Mouse (Mus musculus): Measurements from ENCODE around the gene Rnf145. TPM values are rescaled to one million over a fixed set of nuclear protein-coding genes. Genes with fewer than 3 reads are reported as not detected.

Rnf145 gene
- polyA plus RNA-seq, 1 experiment from 2014 or later, result 85.4 TPM

- Histone ChIP-seq H3K27me3 (replicated peaks; ENCODE audit: control insufficient read depth, insufficient read depth, low read length) (no peaks in the 10 kb centered on the region), H3K4me1 (ENCODE audit: control insufficient read depth, insufficient read depth, low read length) (no peaks in the 10 kb centered on the region), H3K36me3 (ENCODE audit: control insufficient read depth, insufficient read depth, low read length) (peaks cover 6% of the 10 kb centered on the region; the same call in 1 of the 2 replicates), H3K9me3 (ENCODE audit: control insufficient read depth, low read length) (0 out of 2 replicates have a peak, but pooled peaks cover 5% of the 10 kb centered on the region), H3K9ac (ENCODE audit: low read depth, low read length) (no peak overlapping the region), H3K4me2 (ENCODE audit: low read depth, low read length) (no peak overlapping the region), H3K27ac (replicated peaks; ENCODE audit: low read depth, low read length) (no peak overlapping the region), H3K4me3 (ENCODE audit: low read depth, low read length) (no peak overlapping the region)
- no peak for ATAC-seq (ENCODE audit: low read depth)
- WGBS, result 94% methylated on average over 8 of the region's 8 CpGs
- no peak for DNase-seq (ENCODE audit: low spot score)
Measured at GRCm38 (mm10) chr11:44574391-44574790, 55.6 kb downstream of the Rnf145 start.

DNA sequence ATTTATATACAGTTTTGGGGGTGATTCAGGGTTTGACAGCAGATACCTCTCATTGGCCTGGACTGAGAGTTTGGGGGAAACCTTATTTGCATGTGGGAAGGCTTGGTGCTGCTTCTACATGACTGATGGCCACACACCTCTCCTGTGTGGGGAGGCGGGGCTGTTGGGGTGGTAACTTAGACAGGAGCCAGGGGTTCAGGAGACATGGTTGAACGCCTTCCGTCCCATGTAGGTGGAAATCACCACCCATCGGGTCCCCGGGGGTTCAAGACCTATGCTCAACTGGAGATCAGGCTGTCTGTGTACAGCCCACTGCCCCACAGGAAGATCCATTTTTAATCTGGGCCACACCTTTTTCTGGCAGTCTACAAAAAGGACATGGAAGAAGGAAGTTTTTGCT, 56.1 kb downstream of the Rnf145 start:
- Histone ChIP-seq H3K36me3 (ENCODE audit: control insufficient read depth, insufficient read depth, low read length) (peaks cover 2% of the 10 kb centered on the region; the same call in 1 of the 2 replicates), H3K9me3 (ENCODE audit: control insufficient read depth, low read length) (0 out of 2 replicates have a peak, but pooled peaks cover under 1% of the 10 kb centered on the region), H3K27me3 (replicated peaks; ENCODE audit: control insufficient read depth, insufficient read depth, low read length) (no peaks in the 10 kb centered on the region), H3K4me2 (ENCODE audit: low read depth, low read length) (no peak overlapping the region), H3K4me1 (ENCODE audit: control insufficient read depth, insufficient read depth, low read length) (no peaks in the 10 kb centered on the region), H3K27ac (replicated peaks; ENCODE audit: low read depth, low read length) (no peak overlapping the region), H3K9ac (ENCODE audit: low read depth, low read length) (no peak overlapping the region), H3K4me3 (ENCODE audit: low read depth, low read length) (no peak overlapping the region)
- no peak for ATAC-seq (ENCODE audit: low read depth)
- no peak for DNase-seq (ENCODE audit: low spot score)
- WGBS, result 97% methylated on average over 5 of the region's 5 CpGs

- H3K4me1 ChIP-seq (ENCODE audit: control insufficient read depth, insufficient read depth, low read length), result no peaks in the 10 kb centered on the region
- no peak overlapping the region for H3K4me3 ChIP-seq (ENCODE audit: low read depth, low read length)
- H3K9ac ChIP-seq (ENCODE audit: low read depth, low read length), result no peak overlapping the region
- H3K27ac ChIP-seq (replicated peaks; ENCODE audit: low read depth, low read length), result no peak overlapping the region
- no peak overlapping the region for H3K4me2 ChIP-seq (ENCODE audit: low read depth, low read length)
- no peaks in the 10 kb centered on the region for H3K9me3 ChIP-seq (ENCODE audit: control insufficient read depth, low read length)
- DNase-seq (ENCODE audit: low spot score), result no peak
- H3K27me3 ChIP-seq (replicated peaks; ENCODE audit: control insufficient read depth, insufficient read depth, low read length), result no peaks in the 10 kb centered on the region
- no peak for ATAC-seq (ENCODE audit: low read depth)
- 63% methylated on average over 9 of the region's 9 CpGs for WGBS
- no peaks in the 10 kb centered on the region for H3K36me3 ChIP-seq (ENCODE audit: control insufficient read depth, insufficient read depth, low read length)
Measured at GRCm38 (mm10) chr11:44577911-44578310, 59.1 kb downstream of the Rnf145 start.

DNA sequence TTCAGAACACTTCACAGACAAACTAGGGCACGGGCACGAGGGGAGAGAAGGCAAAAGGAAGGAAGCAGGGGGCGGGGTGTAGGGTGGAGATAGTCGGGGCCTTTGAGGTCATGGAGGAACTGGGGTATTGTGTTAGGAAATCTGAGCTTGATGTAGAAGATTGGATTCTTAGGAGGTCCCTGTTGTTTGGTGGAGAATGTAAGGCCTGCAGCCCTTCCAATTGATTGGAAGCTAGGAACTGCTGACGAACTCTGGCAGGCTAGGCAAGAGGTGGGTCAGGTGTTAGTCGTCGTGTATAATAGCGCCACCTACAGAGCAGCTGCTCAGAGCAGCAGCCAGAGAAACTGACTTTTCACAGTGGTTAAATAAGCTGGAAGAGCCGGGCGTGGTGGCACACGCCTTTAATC, 62.5 kb downstream of the Rnf145 start:
- H3K4me1 ChIP-seq (ENCODE audit: control insufficient read depth, insufficient read depth, low read length), result no peaks in the 10 kb centered on the region
- DNase-seq (ENCODE audit: low spot score), result peak; percentile 31
- no peak for ATAC-seq (ENCODE audit: low read depth)
- H3K4me2 ChIP-seq (ENCODE audit: low read depth, low read length), result no peak overlapping the region
- 31% methylated on average over 11 of the region's 11 CpGs for WGBS
- H3K9ac ChIP-seq (ENCODE audit: low read depth, low read length), result no peak overlapping the region
- H3K36me3 ChIP-seq (ENCODE audit: control insufficient read depth, insufficient read depth, low read length), result no peaks in the 10 kb centered on the region
- H3K9me3 ChIP-seq (ENCODE audit: control insufficient read depth, low read length), result no peaks in the 10 kb centered on the region
- H3K27me3 ChIP-seq (replicated peaks; ENCODE audit: control insufficient read depth, insufficient read depth, low read length), result no peaks in the 10 kb centered on the region
- no peak overlapping the region for H3K4me3 ChIP-seq (ENCODE audit: low read depth, low read length)
- H3K27ac ChIP-seq (replicated peaks; ENCODE audit: low read depth, low read length), result no peak overlapping the region

DNA sequence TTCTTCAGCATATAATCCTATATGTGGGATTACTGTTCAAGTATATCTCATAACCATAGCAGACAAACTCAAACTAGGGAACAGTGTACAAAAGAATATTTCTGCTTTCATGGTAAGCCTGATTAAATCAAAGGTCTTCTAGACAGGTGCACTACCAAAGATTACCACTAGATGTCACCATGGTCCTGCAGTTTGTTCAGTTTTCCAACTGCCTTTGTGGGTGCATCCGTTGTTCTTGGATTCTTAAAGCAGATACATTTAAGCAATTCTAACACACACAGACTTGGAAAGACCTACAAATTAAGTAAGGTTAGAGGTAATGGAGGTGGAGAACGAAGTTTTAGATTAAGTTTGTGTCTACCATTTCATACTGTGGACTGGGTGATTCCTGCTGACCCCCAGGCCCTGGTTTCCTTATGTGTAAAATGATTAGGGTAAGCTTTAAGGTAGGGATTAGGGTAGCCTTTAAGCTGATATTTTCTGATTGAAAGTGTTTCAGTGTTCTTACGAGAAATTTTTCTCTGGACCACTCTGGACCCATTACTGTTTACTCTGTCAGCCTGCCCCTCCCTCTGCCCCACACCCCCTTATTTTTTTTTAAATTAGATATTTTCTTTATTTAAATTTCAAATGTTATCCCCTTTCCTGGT, 67.4 kb downstream of the Rnf145 start:
- Histone ChIP-seq H3K36me3 (ENCODE audit: control insufficient read depth, insufficient read depth, low read length) (no peaks in the 10 kb centered on the region), H3K4me3 (ENCODE audit: low read depth, low read length) (no peak overlapping the region), H3K4me2 (ENCODE audit: low read depth, low read length) (no peak overlapping the region), H3K27me3 (replicated peaks; ENCODE audit: control insufficient read depth, insufficient read depth, low read length) (no peaks in the 10 kb centered on the region), H3K9me3 (ENCODE audit: control insufficient read depth, low read length) (no peaks in the 10 kb centered on the region), H3K4me1 (ENCODE audit: control insufficient read depth, insufficient read depth, low read length) (no peaks in the 10 kb centered on the region), H3K27ac (replicated peaks; ENCODE audit: low read depth, low read length) (no peak overlapping the region), H3K9ac (ENCODE audit: low read depth, low read length) (no peak overlapping the region)
- DNase-seq (ENCODE audit: low spot score) (peak; percentile 85), ATAC-seq (ENCODE audit: low read depth) (peak; percentile 63; the same call in 1 of the 2 replicates)
- 7% methylated on average over 3 of the region's 3 CpGs for WGBS

- no peaks in the 10 kb centered on the region for H3K27me3 ChIP-seq (replicated peaks; ENCODE audit: control insufficient read depth, insufficient read depth, low read length)
- ATAC-seq (ENCODE audit: low read depth) (no peak), DNase-seq (ENCODE audit: low spot score) (no peak)
- no peaks in the 10 kb centered on the region for H3K9me3 ChIP-seq (ENCODE audit: control insufficient read depth, low read length)
- H3K27ac ChIP-seq (replicated peaks; ENCODE audit: low read depth, low read length), result no peak overlapping the region
- H3K4me3 ChIP-seq (ENCODE audit: low read depth, low read length), result no peak overlapping the region
- no peaks in the 10 kb centered on the region for H3K36me3 ChIP-seq (ENCODE audit: control insufficient read depth, insufficient read depth, low read length)
- H3K4me1 ChIP-seq (ENCODE audit: control insufficient read depth, insufficient read depth, low read length), result no peaks in the 10 kb centered on the region
- WGBS, result 88% methylated on average over 6 of the region's 6 CpGs
- no peak overlapping the region for H3K9ac ChIP-seq (ENCODE audit: low read depth, low read length)
- H3K4me2 ChIP-seq (ENCODE audit: low read depth, low read length), result no peak overlapping the region
Measured at GRCm38 (mm10) chr11:44593016-44593415, 74.3 kb downstream of the Rnf145 start.

DNA sequence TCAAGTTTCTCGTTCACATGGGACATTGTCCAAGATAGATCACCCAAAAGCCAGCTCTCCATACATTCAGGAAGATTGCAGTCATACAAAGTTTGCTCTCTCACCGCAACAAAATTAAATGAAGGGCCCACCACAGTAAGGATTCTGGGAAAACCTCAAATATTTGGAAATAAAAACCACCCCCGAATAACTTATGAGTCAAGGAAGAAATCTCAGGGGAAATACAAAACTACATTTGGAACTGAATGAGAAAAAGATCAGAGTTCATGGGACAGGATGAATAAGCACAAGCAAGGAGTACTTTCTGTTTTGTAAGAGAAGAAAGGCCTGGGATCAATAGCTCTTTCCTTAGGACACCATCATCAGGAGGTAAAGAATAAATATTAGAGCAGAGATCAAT, 76.0 kb downstream of the Rnf145 start:
- no peaks in the 10 kb centered on the region for H3K36me3 ChIP-seq (ENCODE audit: control insufficient read depth, insufficient read depth, low read length)
- no peak overlapping the region for H3K27ac ChIP-seq (replicated peaks; ENCODE audit: low read depth, low read length)
- H3K4me3 ChIP-seq (ENCODE audit: low read depth, low read length), result no peak overlapping the region
- H3K4me1 ChIP-seq (ENCODE audit: control insufficient read depth, insufficient read depth, low read length), result no peaks in the 10 kb centered on the region
- H3K27me3 ChIP-seq (replicated peaks; ENCODE audit: control insufficient read depth, insufficient read depth, low read length), result no peaks in the 10 kb centered on the region
- 67% methylated on average over 3 of the region's 3 CpGs for WGBS
- peak; percentile 23 for DNase-seq (ENCODE audit: low spot score)
- H3K9ac ChIP-seq (ENCODE audit: low read depth, low read length), result no peak overlapping the region
- ATAC-seq (ENCODE audit: low read depth), result no peak
- H3K9me3 ChIP-seq (ENCODE audit: control insufficient read depth, low read length), result no peaks in the 10 kb centered on the region
- H3K4me2 ChIP-seq (ENCODE audit: low read depth, low read length), result no peak overlapping the region

DNA sequence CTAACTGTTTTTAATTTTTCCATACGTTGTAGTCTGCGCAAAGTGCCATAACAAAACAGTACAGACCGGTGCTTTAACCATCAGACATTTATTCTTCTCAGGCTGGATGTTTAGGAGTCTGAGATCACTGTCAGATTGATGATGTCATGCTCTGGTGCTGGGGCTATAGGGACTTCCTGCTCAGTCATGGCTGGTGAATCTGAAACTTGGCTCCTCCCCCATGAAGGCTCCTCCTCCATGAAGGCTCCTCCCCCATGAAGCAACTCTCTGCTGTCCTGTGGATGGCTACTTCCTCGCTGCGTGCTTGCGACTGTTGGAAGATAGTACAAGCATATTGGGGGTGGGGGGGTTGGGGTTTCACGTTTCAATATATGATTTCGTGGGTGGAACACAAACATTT, 88.1 kb downstream of the Rnf145 start:
- H3K9ac ChIP-seq (ENCODE audit: low read depth, low read length), result no peak overlapping the region
- H3K36me3 ChIP-seq (ENCODE audit: control insufficient read depth, insufficient read depth, low read length), result no peaks in the 10 kb centered on the region
- peaks cover 14% of the 10 kb centered on the region for H3K27me3 ChIP-seq (replicated peaks; ENCODE audit: control insufficient read depth, insufficient read depth, low read length)
- H3K4me1 ChIP-seq (ENCODE audit: control insufficient read depth, insufficient read depth, low read length), result peaks cover 5% of the 10 kb centered on the region; the same call in 1 of the 2 replicates
- 0 out of 2 replicates have a peak, but pooled peaks cover 2% of the 10 kb centered on the region for H3K9me3 ChIP-seq (ENCODE audit: control insufficient read depth, low read length)
- H3K27ac ChIP-seq (replicated peaks; ENCODE audit: low read depth, low read length), result no peak overlapping the region
- H3K4me3 ChIP-seq (ENCODE audit: low read depth, low read length), result no peak overlapping the region
- DNase-seq (ENCODE audit: low spot score) (no peak), ATAC-seq (ENCODE audit: low read depth) (no peak)
- 78% methylated on average over 8 of the region's 8 CpGs for WGBS
- no peak overlapping the region for H3K4me2 ChIP-seq (ENCODE audit: low read depth, low read length)

DNA sequence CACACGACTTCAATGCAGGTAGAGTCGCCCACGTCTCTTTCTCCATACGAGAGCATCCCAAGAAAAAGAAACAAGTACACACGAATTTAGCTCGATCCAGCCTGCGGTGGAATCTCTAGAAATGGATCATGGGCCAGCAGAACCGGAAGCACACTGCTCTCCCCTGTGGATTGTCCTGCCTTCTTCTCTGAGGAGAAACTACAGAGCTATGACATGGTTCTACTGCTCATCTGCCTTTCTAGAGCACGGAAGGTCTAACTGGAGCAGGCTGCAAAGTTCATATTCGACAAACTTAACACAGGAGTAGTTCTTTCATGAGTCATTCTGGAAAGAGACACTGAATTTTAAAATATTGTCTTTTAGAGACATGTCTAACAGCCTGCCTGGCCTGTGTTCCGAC, 89.9 kb downstream of the Rnf145 start:
- no peak for DNase-seq (ENCODE audit: low spot score)
- WGBS, result 82% methylated on average over 11 of the region's 11 CpGs
- ATAC-seq (ENCODE audit: low read depth), result no peak
- H3K9ac ChIP-seq (ENCODE audit: low read depth, low read length), result no peak overlapping the region
- peaks cover 13% of the 10 kb centered on the region; the same call in 1 of the 2 replicates for H3K4me1 ChIP-seq (ENCODE audit: control insufficient read depth, insufficient read depth, low read length)
- no peaks in the 10 kb centered on the region for H3K36me3 ChIP-seq (ENCODE audit: control insufficient read depth, insufficient read depth, low read length)
- no peak overlapping the region for H3K4me2 ChIP-seq (ENCODE audit: low read depth, low read length)
- H3K27me3 ChIP-seq (replicated peaks; ENCODE audit: control insufficient read depth, insufficient read depth, low read length), result peaks cover 29% of the 10 kb centered on the region
- H3K9me3 ChIP-seq (ENCODE audit: control insufficient read depth, low read length), result 0 out of 2 replicates have a peak, but pooled peaks cover 2% of the 10 kb centered on the region
- no peak overlapping the region for H3K4me3 ChIP-seq (ENCODE audit: low read depth, low read length)
- H3K27ac ChIP-seq (replicated peaks; ENCODE audit: low read depth, low read length), result no peak overlapping the region

Measured in embryonic facial prominence, embryonic 14.5 days (tissue).